Mouse (Mus musculus) cortical plate, adult 2 months (tissue): ENCODE data around the gene Tmem143. TPM values are rescaled to one million over a fixed set of nuclear protein-coding genes. Genes with fewer than 3 reads are reported as not detected.
A peak's percentile ranks its signal among the peaks of the same experiment; 100 is the strongest.
"Not testable (repeated sequence)": the region's sequence is repeated elsewhere in the genome, so short reads cannot be mapped to it uniquely, and the experiment has no call there.

ENCODE experiments used
- H3K27ac ChIP-seq: fragments of 200-500 bp; 2 replicates; pipeline ENCODE4 v1.5.1; 2012; ENCODE audit warnings: low read length, control low read depth, inconsistent platforms; ENCODE audit not compliant: insufficient read depth
- H3K4me1 ChIP-seq: fragments of 200-500 bp; 2 replicates; pipeline ENCODE4 v1.6.1; 2011; ENCODE audit warnings: low read length; ENCODE audit not compliant: control insufficient read depth, insufficient read depth
- H3K4me3 ChIP-seq: fragments of 200-500 bp; 2 replicates; pipeline ENCODE4 v1.5.1; 2011; ENCODE audit warnings: mild to moderate bottlenecking, low read length, control low read depth; ENCODE audit not compliant: insufficient read depth
- CTCF ChIP-seq: fragments of 200-500 bp; IDR thresholded peaks from 2 replicates; pipeline ENCODE4 v1.5.1; 2011; ENCODE audit warnings: mild to moderate bottlenecking, control low read depth, low read length; ENCODE audit not compliant: insufficient read depth; ENCODE audit errors: extremely low read depth
- POLR2A ChIP-seq: fragments of 200-500 bp; IDR thresholded peaks from 2 replicates; pipeline ENCODE4 v1.6.1; 2011; ENCODE audit warnings: mild to moderate bottlenecking, low read length, control low read depth; ENCODE audit not compliant: insufficient read depth; ENCODE audit errors: extremely low read depth
- polyA plus RNA-seq: library from polyadenylated mRNA; depleted of rRNA; stranded (reverse); fragments of >200 nt; gene quantifications from 2 replicates; pipeline ENCODE4 v1.2.3, GENCODE M21; 2012

Gene Tmem143
- polyA plus RNA-seq, 1 experiment, result 32.5 TPM

GRCm38 (mm10) chr7:45921950-45922600 is 25.3 kb downstream of the Tmem143 start:
- no peak overlapping the region for H3K4me3 ChIP-seq
- TF ChIP-seq CTCF, result no peak
- TF ChIP-seq POLR2A, result no peak
- H3K4me1 ChIP-seq, result peaks cover 3% of the 10 kb centered on the region; the same call in 1 of the 2 replicates
- no peak overlapping the region for H3K27ac ChIP-seq

- Histone ChIP-seq H3K27ac (peak overlapping the region; percentile 33), H3K4me3 (peak overlapping the region; percentile 54), H3K4me1 (no peaks in the 10 kb centered on the region)
- TF ChIP-seq CTCF (no peak), POLR2A (peak; percentile 71)
Observed at GRCm38 (mm10) chr7:45922928-45923761, 26.4 kb downstream of the Tmem143 start.

- no peak for TF ChIP-seq POLR2A
- TF ChIP-seq CTCF, result no peak
- no peaks in the 10 kb centered on the region for H3K4me1 ChIP-seq
- H3K27ac ChIP-seq, result peak within 1 kb of the TSS; percentile 33
- H3K4me3 ChIP-seq, result peak within 1 kb of the TSS; percentile 54
Observed at GRCm38 (mm10) chr7:45923762-45924428, 27.2 kb downstream of the Tmem143 start, which contains the start of gene Ccdc114. Gene Ccdc114, plus strand, starts transcription at chr7:45924072.

- Histone ChIP-seq H3K4me3 (no peak overlapping the region), H3K4me1 (no peaks in the 10 kb centered on the region), H3K27ac (no peak overlapping the region)
- TF ChIP-seq POLR2A (no peak), CTCF (no peak)
Observed at GRCm38 (mm10) chr7:45924429-45924816, 27.7 kb downstream of the Tmem143 start.

GRCm38 (mm10) chr7:45928626-45929295 is 32.0 kb downstream of the Tmem143 start:
- no peak overlapping the region; the same call in 1 of the 2 replicates for H3K4me3 ChIP-seq
- H3K4me1 ChIP-seq, result no peaks in the 10 kb centered on the region
- TF ChIP-seq CTCF (no peak), POLR2A (no peak)
- no peak overlapping the region for H3K27ac ChIP-seq

- Histone ChIP-seq H3K4me1 (no peaks in the 10 kb centered on the region), H3K4me3 (no peak overlapping the region), H3K27ac (no peak overlapping the region)
- TF ChIP-seq POLR2A (no peak), CTCF (no peak)
Observed at GRCm38 (mm10) chr7:45929688-45930087, 32.9 kb downstream of the Tmem143 start.

GRCm38 (mm10) chr7:45933766-45934165 is 37.0 kb downstream of the Tmem143 start:
- H3K4me1 ChIP-seq, H3K27ac ChIP-seq, H3K4me3 ChIP-seq: not testable (repeated sequence)

- Histone ChIP-seq H3K4me1 (no peaks in the 10 kb centered on the region), H3K27ac (no peak overlapping the region), H3K4me3 (no peak overlapping the region)
- TF ChIP-seq CTCF (peak; percentile 87), POLR2A (no peak)
Observed at GRCm38 (mm10) chr7:45935114-45935513, 38.4 kb downstream of the Tmem143 start.

GRCm38 (mm10) chr7:45939836-45940235 is 43.1 kb downstream of the Tmem143 start:
- H3K4me1 ChIP-seq, result no peaks in the 10 kb centered on the region
- no peak overlapping the region for H3K27ac ChIP-seq
- TF ChIP-seq CTCF, result no peak
- TF ChIP-seq POLR2A, result no peak
- no peak overlapping the region for H3K4me3 ChIP-seq
